Mouse (Mus musculus) stomach, embryonic 16.5 days (tissue): ENCODE data around the gene Kif5c. TPM values are rescaled to one million over a fixed set of nuclear protein-coding genes. Genes with fewer than 3 reads are reported as not detected.

Experiments used
- ATAC-seq: fragments of 200-750 bp; cut with Nextera tagmentation; 2 replicates; pipeline ENCODE4 v1.8.0; 2017; ENCODE audit warnings: moderate number of reproducible peaks, moderate TSS enrichment; ENCODE audit not compliant: insufficient read depth, low FRiP score
- H3K27ac ChIP-seq: fragments of 300-500 bp; sonication (generic); 2 replicates; pipeline ENCODE4 v1.5.1; 2014; ENCODE audit warnings: low read length
- H3K27me3 ChIP-seq: fragments of 300-500 bp; sonication (generic); 2 replicates; pipeline ENCODE4 v1.6.1; 2014; ENCODE audit warnings: low read length, control low read depth, mixed read lengths; ENCODE audit not compliant: control insufficient read depth, insufficient read depth
- H3K36me3 ChIP-seq: fragments of 300-500 bp; sonication (generic); 2 replicates; pipeline ENCODE4 v1.6.1; 2014; ENCODE audit warnings: low read length; ENCODE audit not compliant: control insufficient read depth, insufficient read depth
- H3K4me1 ChIP-seq: fragments of 300-500 bp; sonication (generic); 2 replicates; pipeline ENCODE4 v1.6.1; 2014; ENCODE audit warnings: low read length, control low read depth, mixed read lengths; ENCODE audit not compliant: control insufficient read depth, insufficient read depth
- H3K4me2 ChIP-seq: fragments of 300-500 bp; sonication (generic); 2 replicates; pipeline ENCODE4 v1.6.1; 2014; ENCODE audit warnings: low read depth, low read length, mixed read lengths
- H3K4me3 ChIP-seq: fragments of 300-500 bp; sonication (generic); replicated peaks from 2 replicates; pipeline ENCODE4 v1.5.1; 2014; ENCODE audit warnings: mild to moderate bottlenecking, low read length
- H3K9ac ChIP-seq: fragments of 300-500 bp; sonication (generic); 2 replicates; pipeline ENCODE4 v1.6.1; 2014; ENCODE audit warnings: low read length
- H3K9me3 ChIP-seq: fragments of 300-500 bp; sonication (generic); replicated peaks from 2 replicates; pipeline ENCODE4 v1.6.1; 2016; ENCODE audit warnings: low read length, control low read depth; ENCODE audit not compliant: control insufficient read depth
- WGBS: fragments of 180-500 bp; shearing (Covaris S2); extraction: QIAGEN DNeasy Blood & Tissue Kit; methylation state at CpG from one replicate; pipeline ENCODE4 v1.1.7; 2014; 5-methylcytosine and 5-hydroxymethylcytosine counted together
- polyA plus RNA-seq: library from polyadenylated mRNA; unstranded; fragments of >200 nt; fragmentation: Nextera tagmentation; extraction: Ambion mirVana; gene quantifications from 2 replicates; pipeline ENCODE4 v1.2.1, GENCODE M21; 2015

The Kif5c gene
- polyA plus RNA-seq, 1 experiment from 2014 or later = 5.9 TPM

DNA sequence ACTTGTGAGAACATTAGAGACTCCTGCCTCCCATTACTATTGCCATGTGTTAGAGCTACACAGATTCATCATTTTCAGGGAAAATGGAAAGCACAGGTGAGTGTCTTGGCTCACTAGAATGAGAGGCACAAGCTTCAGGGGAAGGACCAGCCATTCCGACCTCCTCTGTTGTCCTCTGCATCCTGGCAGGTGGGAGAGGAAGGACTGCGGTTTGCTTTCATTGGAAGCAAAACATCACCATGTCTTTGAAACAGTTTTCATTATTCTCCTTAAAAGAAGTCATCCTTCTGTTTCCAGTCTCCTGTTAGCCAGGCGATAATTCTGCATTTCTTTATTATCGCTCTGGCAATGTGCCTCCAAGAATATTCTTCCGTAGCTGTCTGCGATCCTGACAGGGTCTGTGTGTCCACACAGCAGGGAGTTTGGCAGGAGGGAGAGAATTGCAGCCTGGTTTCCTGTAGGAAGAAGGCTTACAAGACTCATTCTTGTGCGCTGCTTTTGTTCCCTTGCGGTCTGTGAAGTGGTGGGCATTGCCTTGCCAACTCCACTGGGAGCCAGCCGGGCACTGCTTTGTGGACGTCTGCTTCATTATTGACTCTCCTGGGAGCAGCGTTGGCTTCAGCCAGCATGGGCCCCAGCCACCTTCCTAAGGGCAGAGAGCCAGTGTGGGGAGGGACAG, 36.2 kb downstream of the Kif5c start:
- WGBS = 65% methylated on average over 11 of the region's 11 CpGs

DNA sequence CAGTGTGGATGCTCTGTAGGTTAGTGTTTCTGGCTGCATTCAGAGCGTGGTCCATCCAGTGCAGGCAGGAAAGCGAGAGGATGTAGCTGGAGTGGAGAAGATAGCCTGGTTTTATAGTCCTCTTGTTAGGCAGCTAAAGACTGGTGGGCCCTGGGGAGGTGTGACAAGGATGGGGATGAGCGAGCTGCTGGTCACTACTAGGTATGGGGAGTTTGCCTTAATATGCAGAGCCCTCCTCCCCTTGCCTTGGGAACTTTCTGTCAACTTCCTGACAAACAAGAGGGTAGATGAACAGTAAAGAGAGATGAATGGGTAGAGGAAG, 36.7 kb downstream of the Kif5c start:
- WGBS = 75% methylated on average over 3 of the region's 3 CpGs
- Histone ChIP-seq H3K4me2 (no peak overlapping the region), H3K36me3 (no peaks in the 10 kb centered on the region), H3K27ac (no peak overlapping the region), H3K9ac (no peak overlapping the region), H3K4me3 (no peak overlapping the region), H3K9me3 (no peaks in the 10 kb centered on the region), H3K27me3 (no peaks in the 10 kb centered on the region), H3K4me1 (no peaks in the 10 kb centered on the region)
- ATAC-seq = no peak

More for the DNA sequence above, 36.2 kb downstream of the Kif5c start:
- Histone ChIP-seq H3K27ac (no peak overlapping the region), H3K9me3 (no peaks in the 10 kb centered on the region), H3K4me1 (no peaks in the 10 kb centered on the region), H3K36me3 (no peaks in the 10 kb centered on the region), H3K9ac (no peak overlapping the region), H3K27me3 (no peaks in the 10 kb centered on the region), H3K4me3 (no peak overlapping the region), H3K4me2 (no peak overlapping the region)
- no peak for ATAC-seq

DNA sequence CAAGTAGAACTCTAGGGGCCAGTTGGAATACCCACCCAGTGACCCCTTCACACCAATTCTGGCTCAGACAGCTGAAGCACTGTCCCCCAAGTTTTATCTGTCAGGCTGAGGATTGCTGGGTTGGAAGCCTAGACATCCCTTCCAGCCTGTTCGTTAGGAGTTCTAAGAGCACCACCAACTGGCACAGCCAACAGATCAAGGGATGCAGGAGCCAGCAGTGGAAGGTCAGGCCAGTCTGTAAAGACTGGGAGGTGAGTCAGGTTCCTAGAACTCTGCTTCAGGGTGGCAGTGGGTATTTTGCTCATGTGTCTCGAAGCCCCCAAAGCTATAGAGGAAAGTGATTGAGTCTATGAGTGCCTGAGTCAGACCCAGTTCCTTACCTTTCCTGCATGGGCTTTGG, 37.9 kb downstream of the Kif5c start:
- no peak overlapping the region for H3K4me2 ChIP-seq
- no peaks in the 10 kb centered on the region for H3K27me3 ChIP-seq
- H3K9me3 ChIP-seq = no peaks in the 10 kb centered on the region
- no peaks in the 10 kb centered on the region for H3K4me1 ChIP-seq
- 83% methylated on average over 2 of the region's 2 CpGs for WGBS
- H3K9ac ChIP-seq = no peak overlapping the region
- ATAC-seq = no peak
- H3K27ac ChIP-seq = no peak overlapping the region
- H3K4me3 ChIP-seq = no peak overlapping the region
- H3K36me3 ChIP-seq = no peaks in the 10 kb centered on the region

DNA sequence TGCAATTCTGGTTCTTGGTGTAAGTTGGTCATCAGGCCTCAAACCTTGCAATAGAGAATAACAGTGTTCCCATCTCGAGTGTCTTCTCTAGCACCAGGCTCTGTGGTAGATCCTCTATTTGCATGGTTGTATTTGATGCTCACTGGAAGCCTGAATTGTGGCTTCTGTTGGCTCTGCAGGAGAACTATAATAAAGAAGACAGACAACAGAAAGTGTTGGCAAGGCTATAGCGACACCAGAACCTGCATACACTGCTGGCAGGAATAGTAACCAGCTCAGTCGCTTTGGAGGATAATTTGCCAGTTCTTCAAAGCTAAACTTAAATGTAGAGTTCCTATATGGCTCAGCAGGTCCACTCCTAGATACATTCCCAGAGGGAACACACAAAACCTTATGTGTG, 38.6 kb downstream of the Kif5c start:
- Histone ChIP-seq H3K9ac (no peak overlapping the region), H3K4me3 (no peak overlapping the region)
- ATAC-seq = no peak

DNA sequence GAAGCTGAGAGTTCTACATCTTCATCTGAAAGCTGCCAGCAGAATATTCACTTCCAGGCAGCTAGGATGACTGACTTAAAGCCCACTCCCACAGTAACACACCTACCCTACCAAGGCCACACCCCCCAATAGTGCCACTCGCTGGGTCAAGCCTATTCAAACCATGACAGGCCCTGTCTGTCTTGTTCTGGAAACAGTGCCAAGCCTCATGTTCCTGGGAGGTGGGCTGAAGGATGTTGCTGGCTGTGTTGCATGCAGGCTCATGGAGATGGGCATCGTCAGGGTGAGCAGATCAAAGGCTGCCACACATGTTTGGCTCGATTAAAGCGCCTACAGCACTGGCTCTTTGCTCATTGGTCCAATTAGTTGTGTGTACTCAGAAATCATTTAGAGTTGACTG, 39.9 kb downstream of the Kif5c start:
- no peak for ATAC-seq
- H3K36me3 ChIP-seq = no peaks in the 10 kb centered on the region
- no peaks in the 10 kb centered on the region for H3K9me3 ChIP-seq
- H3K4me1 ChIP-seq = no peaks in the 10 kb centered on the region
- no peak overlapping the region for H3K4me2 ChIP-seq
- WGBS = 76% methylated on average over 4 of the region's 4 CpGs
- no peaks in the 10 kb centered on the region for H3K27me3 ChIP-seq
- no peak overlapping the region for H3K9ac ChIP-seq
- H3K4me3 ChIP-seq = no peak overlapping the region
- no peak overlapping the region for H3K27ac ChIP-seq

More for the DNA sequence above, 38.6 kb downstream of the Kif5c start:
- H3K4me1 ChIP-seq = no peaks in the 10 kb centered on the region
- no peak overlapping the region for H3K27ac ChIP-seq
- H3K36me3 ChIP-seq = no peaks in the 10 kb centered on the region
- no peaks in the 10 kb centered on the region for H3K9me3 ChIP-seq
- 84% methylated on average over 3 of the region's 3 CpGs for WGBS
- no peaks in the 10 kb centered on the region for H3K27me3 ChIP-seq
- H3K4me2 ChIP-seq = no peak overlapping the region

DNA sequence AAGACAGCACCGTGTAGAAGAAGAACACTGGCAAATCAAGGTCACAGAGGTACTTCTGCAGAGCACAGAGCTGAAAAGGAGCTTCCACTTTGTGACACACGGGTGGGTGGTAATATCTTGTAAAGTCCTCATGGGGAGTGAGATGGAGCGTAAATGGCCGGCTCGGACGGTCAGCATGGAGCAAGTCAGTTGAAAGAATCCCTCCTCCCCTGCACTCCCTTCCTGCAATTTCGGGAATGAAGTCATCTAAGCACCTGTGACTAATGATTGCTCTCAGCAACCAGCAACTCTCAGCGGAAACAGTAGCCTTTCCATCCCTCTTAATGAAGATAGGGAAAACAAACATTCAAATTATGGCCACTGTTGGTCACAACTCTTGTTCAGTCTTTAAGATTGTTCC, 40.9 kb downstream of the Kif5c start:
- H3K9me3 ChIP-seq = no peaks in the 10 kb centered on the region
- no peaks in the 10 kb centered on the region for H3K4me1 ChIP-seq
- ATAC-seq = no peak
- H3K4me2 ChIP-seq = no peak overlapping the region
- no peaks in the 10 kb centered on the region for H3K27me3 ChIP-seq
- H3K9ac ChIP-seq = no peak overlapping the region
- H3K27ac ChIP-seq = no peak overlapping the region
- H3K36me3 ChIP-seq = no peaks in the 10 kb centered on the region
- H3K4me3 ChIP-seq = no peak overlapping the region
- 49% methylated on average over 8 of the region's 8 CpGs for WGBS

DNA sequence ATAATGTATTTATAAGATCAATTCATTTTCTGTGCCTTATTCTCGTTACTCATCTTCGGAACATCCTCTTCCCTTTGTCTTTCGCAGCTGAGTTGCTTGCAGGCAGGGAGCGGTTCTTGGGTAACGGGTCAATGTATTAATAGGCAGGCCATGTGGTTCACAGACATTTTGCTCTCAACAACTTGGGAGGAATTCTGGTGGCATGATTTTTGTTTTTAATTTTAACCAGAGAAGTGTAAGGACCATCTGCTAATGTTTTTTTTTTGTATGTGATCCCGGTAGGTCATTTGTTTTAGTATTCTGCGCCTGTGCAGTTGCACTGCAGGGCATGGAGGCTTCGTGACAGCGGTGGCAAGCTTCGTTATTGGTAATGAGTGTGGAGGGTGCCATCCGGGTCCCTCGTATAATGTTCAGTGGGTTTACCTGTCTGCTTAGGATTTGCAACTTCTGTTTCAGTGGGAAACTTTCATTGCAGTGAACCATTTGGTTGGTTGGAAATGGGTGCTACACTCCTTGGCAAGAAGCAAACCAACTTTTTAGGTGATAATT, 41.4 kb downstream of the Kif5c start:
- Histone ChIP-seq H3K9ac (no peak overlapping the region), H3K9me3 (no peaks in the 10 kb centered on the region), H3K4me3 (no peak overlapping the region), H3K4me2 (no peak overlapping the region), H3K27ac (no peak overlapping the region), H3K36me3 (no peaks in the 10 kb centered on the region), H3K4me1 (no peaks in the 10 kb centered on the region), H3K27me3 (no peaks in the 10 kb centered on the region)
- WGBS = 89% methylated on average over 12 of the region's 12 CpGs
- ATAC-seq = no peak

DNA sequence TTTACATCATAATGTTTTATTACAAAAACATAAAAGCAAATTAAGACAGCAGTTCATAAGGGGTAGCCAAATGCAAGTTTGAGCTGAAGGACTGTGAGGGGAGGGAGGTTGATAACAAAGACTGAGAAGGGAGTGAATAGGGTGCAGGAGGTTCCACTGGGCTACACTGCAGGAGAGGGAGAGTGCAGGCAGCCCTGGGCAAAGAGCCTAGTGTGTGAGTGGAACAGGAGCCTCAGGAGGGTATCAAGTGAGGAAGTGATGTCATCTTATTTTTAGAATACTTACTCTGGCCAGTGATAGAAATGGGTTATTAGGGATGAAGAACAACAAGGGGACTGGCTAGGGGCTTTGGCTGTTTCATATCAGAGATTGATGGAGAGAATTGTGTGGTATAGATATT, 42.2 kb downstream of the Kif5c start:
- H3K4me1 ChIP-seq = no peaks in the 10 kb centered on the region
- H3K9ac ChIP-seq = no peak overlapping the region
- no peaks in the 10 kb centered on the region for H3K9me3 ChIP-seq
- no peaks in the 10 kb centered on the region for H3K27me3 ChIP-seq
- no peak overlapping the region for H3K4me3 ChIP-seq
- no peak for ATAC-seq
- H3K4me2 ChIP-seq = no peak overlapping the region
- no peaks in the 10 kb centered on the region for H3K36me3 ChIP-seq
- no peak overlapping the region for H3K27ac ChIP-seq

DNA sequence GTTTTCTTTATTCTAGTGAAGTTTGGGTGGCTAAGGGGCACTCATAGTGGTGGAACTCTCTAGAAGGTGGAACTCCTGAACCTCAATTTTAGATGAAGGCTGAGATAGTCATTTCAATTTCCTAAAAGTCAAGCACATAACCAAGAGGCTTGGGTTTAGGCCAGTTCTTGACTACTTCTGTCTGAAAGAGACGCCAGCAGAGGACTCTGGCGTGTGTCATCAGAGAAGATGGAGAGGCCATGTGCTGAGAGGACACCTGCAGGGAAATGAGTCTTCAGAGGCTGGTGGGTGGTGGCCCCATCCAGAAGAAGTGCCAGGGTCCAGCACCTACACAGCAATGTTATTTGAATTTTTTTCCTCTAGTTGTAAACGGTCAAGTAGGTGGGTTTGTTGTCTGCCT, 42.8 kb downstream of the Kif5c start:
- ATAC-seq = no peak
- 79% methylated on average over 3 of the region's 3 CpGs for WGBS

More for the DNA sequence above, 42.8 kb downstream of the Kif5c start:
- H3K27ac ChIP-seq = no peak overlapping the region
- no peak overlapping the region for H3K4me3 ChIP-seq
- no peak overlapping the region for H3K9ac ChIP-seq
- H3K4me1 ChIP-seq = no peaks in the 10 kb centered on the region
- no peaks in the 10 kb centered on the region for H3K27me3 ChIP-seq
- H3K9me3 ChIP-seq = no peaks in the 10 kb centered on the region
- no peaks in the 10 kb centered on the region for H3K36me3 ChIP-seq
- no peak overlapping the region for H3K4me2 ChIP-seq
